ENCODE assay signal across 20 mouse cellular contexts in genomic region chr1:25542891-25543290, GRCm38 (mm10).
DNase-seq lines count a peak whose midpoint lies in the region; ATAC-seq and TF ChIP-seq lines count a peak whose summit lies in the region.
"Had no signal": no experiment of that assay in that cellular context is flagged by ENCODE, and none has a peak within 500 bp of the region (broad histone marks: within the 10 kb centered on the region; RNA-seq: fewer than 3 reads in every experiment).

No protein-coding gene starts in this region.

- peak; percentile 84 for ATAC-seq in frontal cortex, adult (ENCODE audit: low TSS enrichment)
- ATAC-seq in lung, embryonic 14.5 days (ENCODE audit: insufficient read depth): no peak
- ATAC-seq in limb, embryonic 14.5 days (ENCODE audit: low FRiP score, low read depth): no peak
- ATAC-seq: activated CD4-positive, CD25-positive, alpha-beta regulatory T cell, adult 4 months; forebrain, embryonic 13.5 days; forebrain, postnatal 0 days; Patski had no signal

- WGBS in lung, embryonic 14.5 days: 29% methylated on average over 3 of the region's 3 CpGs
- 27% methylated on average over 3 of the region's 3 CpGs for WGBS in limb, embryonic 14.5 days

- H3K9me3 ChIP-seq in lung, embryonic 14.5 days (ENCODE audit: low read depth, low read length): no peaks in the 10 kb centered on the region
- H3K9me3 ChIP-seq in limb, embryonic 14.5 days (ENCODE audit: control insufficient read depth, low read length): no peaks in the 10 kb centered on the region
- H3K9me3 ChIP-seq: embryonic facial prominence, embryonic 13.5 days; forebrain, embryonic 13.5 days; heart, embryonic 10.5 days; hindbrain, embryonic 12.5 days had no signal

- no peak overlapping the region for H3K4me3 ChIP-seq in lung, embryonic 14.5 days (ENCODE audit: low read depth, low read length)
- H3K4me3 ChIP-seq in limb, embryonic 14.5 days (replicated peaks; ENCODE audit: low read length): no peak overlapping the region
- H3K4me3 ChIP-seq: embryonic facial prominence, embryonic 13.5 days; forebrain, embryonic 13.5 days; heart, embryonic 10.5 days; hindbrain, embryonic 12.5 days had no signal

- no peak for TF ChIP-seq CTCF in lung, embryonic 14.5 days (IDR thresholded peaks at IDR 0.05; ENCODE audit: low read depth)

- H3K4me1 ChIP-seq in lung, embryonic 14.5 days (ENCODE audit: insufficient read depth): no peaks in the 10 kb centered on the region
- H3K4me1 ChIP-seq in limb, embryonic 14.5 days (ENCODE audit: control insufficient read depth, insufficient read depth, low read length): no peaks in the 10 kb centered on the region
- H3K4me1 ChIP-seq: embryonic facial prominence, embryonic 13.5 days; forebrain, embryonic 13.5 days; heart, embryonic 10.5 days; hindbrain, embryonic 12.5 days had no signal

- H3K9ac ChIP-seq in lung, embryonic 14.5 days: no peak overlapping the region
- H3K9ac ChIP-seq in limb, embryonic 14.5 days (ENCODE audit: low read depth, low read length, severe bottlenecking): no peak overlapping the region
- H3K9ac ChIP-seq: embryonic facial prominence, embryonic 13.5 days; forebrain, embryonic 13.5 days; forebrain, postnatal 0 days; hindbrain, embryonic 12.5 days had no signal

- no peaks in the 10 kb centered on the region for H3K27me3 ChIP-seq in lung, embryonic 14.5 days (ENCODE audit: insufficient read depth, low read length)
- no peaks in the 10 kb centered on the region for H3K27me3 ChIP-seq in limb, embryonic 14.5 days (ENCODE audit: control insufficient read depth, insufficient read depth, low read length)
- H3K27me3 ChIP-seq: CH12.LX; embryonic facial prominence, embryonic 13.5 days; forebrain, embryonic 13.5 days; hindbrain, embryonic 12.5 days had no signal

- DNase-seq in frontal cortex, postnatal 14 days (ENCODE audit: low spot score in 2 of 2): no peak
- DNase-seq in lung, embryonic 14.5 days: no peak
- DNase-seq in lung, postnatal 10 days: no peak
- DNase-seq in brain, adult 2 months (ENCODE audit: low read depth, low spot score): peak; percentile 72
- DNase-seq in limb, embryonic 14.5 days (ENCODE audit: low spot score): peak; percentile 18
- DNase-seq in urinary bladder, adult 2 months (ENCODE audit: low spot score): no peak
- DNase-seq: adrenal gland, postnatal 14 days; cerebellum, postnatal 10 days; forebrain, postnatal 0 days; heart, adult 18-20 months; heart, postnatal 10 days; heart, postnatal 4 days had no signal

- TF ChIP-seq POLR2A in limb, embryonic 14.5 days (IDR thresholded peaks at IDR 0.05; ENCODE audit: borderline replicate concordance, extremely low read depth, insufficient read depth, insufficient read length): no peak

- peak overlapping the region; percentile 18; the same call in 1 of the 2 replicates for H3K27ac ChIP-seq in lung, embryonic 14.5 days (ENCODE audit: low read depth)
- no peak overlapping the region for H3K27ac ChIP-seq in limb, embryonic 14.5 days (replicated peaks; ENCODE audit: low read depth, low read length)
- H3K27ac ChIP-seq: embryonic facial prominence, embryonic 13.5 days; forebrain, embryonic 13.5 days; heart, embryonic 10.5 days; hindbrain, embryonic 12.5 days had no signal

- H3K36me3 ChIP-seq in lung, embryonic 14.5 days (ENCODE audit: insufficient read depth): no peaks in the 10 kb centered on the region
- H3K36me3 ChIP-seq in limb, embryonic 14.5 days (ENCODE audit: control insufficient read depth, insufficient read depth, low read length): no peaks in the 10 kb centered on the region
- H3K36me3 ChIP-seq: embryonic facial prominence, embryonic 13.5 days; heart, embryonic 10.5 days; hindbrain, embryonic 12.5 days had no signal

- no peak overlapping the region for H3K4me2 ChIP-seq in lung, embryonic 14.5 days
- H3K4me2 ChIP-seq in limb, embryonic 14.5 days (replicated peaks; ENCODE audit: low read depth, low read length, severe bottlenecking): no peak overlapping the region
- H3K4me2 ChIP-seq: embryonic facial prominence, embryonic 13.5 days; forebrain, embryonic 13.5 days; hindbrain, embryonic 12.5 days had no signal

Comparison
In these comparisons a context has a peak if more than half of its experiments do, and no peak if none do; other contexts are left out.
1. DNase-seq: peak in brain, adult 2 months (single experiment) and limb, embryonic 14.5 days (single experiment); none in frontal cortex, postnatal 14 days (0 of 2), lung, embryonic 14.5 days (single experiment), lung, postnatal 10 days (single experiment) and urinary bladder, adult 2 months (single experiment).